Mouse (Mus musculus) fibroblast of lung, adult 2 months (primary cell): Measurements from ENCODE around the gene Igfn1.

ENCODE experiments used
- DNase-seq: peaks from one replicate; pipeline ENCODE4 v3.0.0-alpha.2; 2011; ENCODE audit warnings: low read depth

Gene Igfn1

DNA sequence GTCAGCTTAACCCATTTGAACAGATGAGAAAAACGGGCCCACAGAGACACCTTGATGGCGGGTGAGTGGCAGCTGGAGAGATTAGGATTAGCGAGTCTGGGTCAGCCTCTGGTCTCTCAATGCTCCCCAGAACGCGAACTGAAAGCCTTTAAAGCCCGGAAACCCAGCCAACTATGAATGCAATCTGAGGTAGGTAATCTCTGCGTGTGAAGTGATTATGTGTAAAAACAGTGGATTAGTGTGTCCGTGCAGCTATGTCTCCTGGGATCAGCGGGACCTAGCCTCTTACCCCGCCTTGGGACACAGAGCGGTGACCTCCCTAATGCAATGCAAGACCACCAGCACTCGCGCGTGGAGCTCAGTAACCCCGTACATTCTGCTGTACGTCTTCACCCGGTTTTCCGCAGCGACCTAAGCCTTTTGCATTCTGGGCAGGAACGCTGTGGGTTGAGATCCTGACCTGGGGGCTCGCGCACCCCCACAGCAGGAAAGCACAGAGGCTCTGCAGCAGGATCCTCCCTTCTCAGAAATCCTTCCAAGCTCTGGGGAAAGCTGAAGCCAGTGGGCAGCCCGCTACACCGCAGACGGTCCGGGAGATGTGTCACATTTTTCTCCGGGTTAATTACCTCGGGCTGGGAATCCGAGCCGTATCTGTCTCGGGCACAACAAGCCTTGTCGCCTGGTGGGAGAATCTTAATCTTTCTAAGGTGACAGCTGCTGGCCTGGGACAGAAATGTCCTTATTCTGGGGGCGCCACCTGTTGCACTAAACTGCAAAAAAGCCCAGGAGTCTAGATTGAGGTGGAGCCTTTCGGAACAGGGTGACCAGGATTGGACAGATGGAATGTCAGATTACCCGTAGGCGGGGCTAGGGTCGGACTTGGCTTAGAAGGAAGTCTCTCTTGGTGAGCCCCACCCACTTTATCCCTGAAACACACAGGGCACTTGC, 1.3 kb upstream of the Igfn1 start, which contains the start of gene Tmem9:
TSS of gene Tmem9 (plus strand) at position 940 of the 948 bp plus-strand sequence.
- DNase-seq, result peak; percentile 75

DNA sequence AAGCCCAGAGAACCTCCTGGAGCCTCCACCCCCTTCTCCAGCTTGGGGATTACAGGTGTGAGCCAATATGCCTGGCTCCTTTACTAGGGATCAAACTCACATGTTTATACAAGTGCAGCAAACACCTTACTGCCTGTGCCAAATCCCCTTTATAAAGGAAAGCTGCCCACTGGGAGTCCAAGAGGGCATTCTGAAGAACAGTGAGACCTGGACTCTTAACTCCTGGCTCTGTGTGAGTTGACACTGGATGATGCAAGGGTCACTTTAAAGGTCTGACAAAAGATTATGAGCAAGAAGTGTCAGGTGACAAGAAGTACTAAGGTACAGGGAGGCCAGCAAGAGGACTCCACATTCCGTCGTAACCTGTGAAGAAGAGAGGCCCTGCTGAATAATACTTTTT, 4.7 kb downstream of the Igfn1 start:
- no peak for DNase-seq

DNA sequence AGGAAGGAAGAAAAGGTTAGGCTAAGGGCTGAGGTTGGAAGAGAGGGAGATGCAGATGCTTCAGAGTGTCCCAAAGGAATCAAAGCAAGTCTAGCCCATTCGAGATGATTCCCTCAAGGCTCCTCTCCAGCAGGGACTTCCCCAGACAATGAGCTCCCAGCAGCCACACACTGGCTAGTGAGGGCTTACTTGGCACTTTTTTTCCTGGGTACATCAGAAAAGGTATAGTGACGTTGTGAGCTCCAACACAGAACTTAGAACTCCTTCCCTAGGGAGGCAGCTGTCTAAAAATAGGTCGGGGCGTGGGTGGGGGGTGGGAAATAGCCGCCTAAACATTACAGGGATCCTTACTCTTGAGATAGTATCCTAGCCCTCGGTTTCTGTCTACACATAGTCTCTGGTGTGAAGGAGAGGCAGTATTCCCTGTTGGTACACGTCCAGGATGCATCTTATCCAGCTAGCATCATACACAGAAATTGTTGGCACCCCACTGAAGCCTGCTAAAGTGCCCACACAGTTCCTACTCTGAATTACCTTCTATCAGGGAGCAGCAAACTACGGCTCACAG, 6.3 kb downstream of the Igfn1 start:
- no peak for DNase-seq

DNA sequence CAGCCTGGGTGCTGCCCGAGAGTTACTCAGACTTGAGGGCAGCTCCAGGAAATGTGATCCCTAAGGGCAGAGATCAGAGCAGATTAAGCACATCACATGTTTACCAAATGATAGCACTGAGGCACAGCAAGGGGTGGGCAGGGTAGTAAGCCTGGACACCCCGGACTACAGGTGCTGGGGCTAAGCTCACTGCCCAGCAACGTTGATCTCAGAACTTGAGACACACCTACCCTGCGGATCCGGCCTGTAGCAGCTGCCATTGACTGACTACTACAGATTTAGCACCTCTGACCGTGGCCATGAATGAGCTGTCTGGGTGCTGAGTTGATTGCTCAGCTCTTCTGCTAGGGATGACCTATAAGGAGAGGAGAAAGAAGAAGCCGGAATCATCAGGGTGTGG, 8.6 kb downstream of the Igfn1 start:
- no peak for DNase-seq

DNA sequence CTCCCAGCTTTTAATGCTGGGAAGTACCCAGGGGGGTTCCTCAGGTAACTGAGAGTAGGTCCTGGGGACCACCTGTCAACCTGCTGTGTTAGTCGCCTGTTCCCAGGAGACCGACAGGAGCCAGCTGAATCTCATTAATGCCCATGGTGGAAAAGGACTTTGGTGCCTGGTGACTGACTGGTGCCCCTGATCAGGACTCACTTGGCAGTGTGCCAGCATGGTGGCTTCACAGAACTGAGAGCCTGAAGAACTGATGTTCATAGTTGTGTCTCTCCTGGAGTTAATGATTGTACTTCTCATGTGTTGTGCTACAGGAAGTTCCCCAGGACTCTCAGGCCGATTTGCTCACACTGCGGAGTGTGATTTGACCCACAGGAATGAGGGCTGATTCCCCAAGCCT, 12.7 kb downstream of the Igfn1 start:
- no peak for DNase-seq

DNA sequence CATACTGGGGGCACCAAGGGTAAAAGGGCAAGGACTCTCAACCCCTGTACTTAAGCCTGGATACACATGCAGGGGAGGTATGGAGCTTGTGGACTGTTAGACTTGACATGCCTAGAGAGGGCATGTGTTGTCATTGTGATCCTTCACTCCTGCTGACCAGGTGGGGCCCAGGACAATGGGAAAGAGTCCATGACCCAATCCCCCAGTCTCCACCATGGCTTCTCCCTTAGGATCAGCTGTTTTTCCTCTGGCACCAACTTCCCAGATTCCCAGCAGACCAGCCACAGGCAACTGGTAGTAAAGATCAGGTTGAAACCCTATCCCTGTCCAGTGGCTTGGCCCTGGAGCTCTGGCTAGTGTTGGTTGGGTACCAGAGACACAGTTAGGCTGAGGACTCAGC, 16.3 kb downstream of the Igfn1 start:
- DNase-seq, result no peak

DNA sequence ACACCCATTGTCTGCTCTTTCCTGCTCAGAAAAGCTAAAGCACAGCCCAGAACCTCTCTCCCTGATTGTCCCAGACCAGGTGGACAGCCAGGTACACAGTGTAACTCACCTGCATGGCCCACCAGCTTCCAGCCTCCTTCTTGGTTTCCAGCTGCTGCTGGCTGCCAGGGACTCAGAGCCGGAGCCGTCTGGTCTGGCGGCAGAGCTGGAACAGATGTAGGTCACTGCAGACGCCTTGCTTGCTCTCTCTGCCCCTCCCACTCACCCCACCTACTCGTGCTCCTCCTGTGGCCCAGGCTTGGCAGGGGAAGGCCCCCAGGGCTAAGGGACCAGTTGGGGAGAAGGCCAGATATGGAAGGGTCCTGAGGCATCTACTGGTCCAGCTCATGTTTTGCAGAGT, 22.0 kb downstream of the Igfn1 start:
- DNase-seq, result no peak

DNA sequence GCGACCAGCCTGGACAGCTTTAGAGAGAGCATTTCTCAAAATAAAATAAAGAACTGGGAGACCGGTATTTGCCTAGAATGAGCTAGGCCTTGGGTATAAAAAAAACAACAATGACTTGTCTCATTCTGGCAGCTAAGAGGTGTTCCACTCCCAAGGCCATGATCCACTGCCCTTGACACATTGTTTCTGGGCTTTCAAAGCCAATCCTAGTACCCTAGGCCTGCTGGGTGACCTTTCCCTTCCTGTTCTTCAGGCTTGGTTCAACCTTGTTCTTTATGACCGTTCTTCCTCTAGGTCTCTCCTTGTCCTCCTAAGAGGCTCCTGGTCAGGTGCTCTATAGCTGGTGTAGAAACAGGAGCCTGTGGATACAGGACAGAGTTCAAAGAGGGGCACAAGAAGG, 33.6 kb downstream of the Igfn1 start:
- DNase-seq, result no peak

DNA sequence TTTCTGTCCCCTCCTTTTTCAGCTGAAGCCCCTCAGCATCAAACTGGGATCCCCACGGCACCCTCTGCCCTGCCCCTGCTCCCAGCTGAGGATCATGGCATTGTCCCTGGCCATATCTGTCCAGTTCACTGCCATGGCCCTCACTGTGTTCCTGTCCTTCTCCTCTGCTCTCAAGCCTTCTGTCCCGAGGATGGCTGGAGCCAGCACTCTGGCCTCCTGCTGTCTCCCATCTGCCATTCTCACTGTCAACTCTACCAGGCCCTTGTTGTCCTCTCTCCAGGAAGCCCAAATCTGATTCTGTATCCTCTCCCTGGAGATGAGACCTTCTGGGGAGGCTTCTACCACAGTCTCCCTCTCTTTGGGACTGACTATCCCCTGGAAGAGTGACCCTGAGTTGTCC, 35.7 kb downstream of the Igfn1 start:
- DNase-seq, result no peak

DNA sequence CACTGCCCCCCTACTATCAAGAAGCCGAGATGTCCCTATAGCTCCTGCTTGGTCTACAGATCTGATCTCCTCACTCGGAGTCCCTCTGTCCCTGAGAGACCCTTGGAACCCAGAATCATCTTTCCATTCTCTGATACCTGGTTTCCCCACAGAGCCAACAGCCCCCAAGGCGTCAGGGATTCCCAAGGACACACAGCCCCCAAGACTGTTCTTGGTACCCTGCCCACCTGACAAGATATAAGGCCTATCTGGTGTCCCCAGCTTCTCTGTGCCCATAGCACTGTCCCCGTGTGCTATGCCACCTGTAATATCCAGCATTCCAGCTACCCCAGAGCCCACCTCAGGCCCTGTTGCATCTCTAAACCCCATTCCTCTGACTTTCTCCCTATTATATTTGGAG, 38.4 kb downstream of the Igfn1 start:
- no peak for DNase-seq

DNA sequence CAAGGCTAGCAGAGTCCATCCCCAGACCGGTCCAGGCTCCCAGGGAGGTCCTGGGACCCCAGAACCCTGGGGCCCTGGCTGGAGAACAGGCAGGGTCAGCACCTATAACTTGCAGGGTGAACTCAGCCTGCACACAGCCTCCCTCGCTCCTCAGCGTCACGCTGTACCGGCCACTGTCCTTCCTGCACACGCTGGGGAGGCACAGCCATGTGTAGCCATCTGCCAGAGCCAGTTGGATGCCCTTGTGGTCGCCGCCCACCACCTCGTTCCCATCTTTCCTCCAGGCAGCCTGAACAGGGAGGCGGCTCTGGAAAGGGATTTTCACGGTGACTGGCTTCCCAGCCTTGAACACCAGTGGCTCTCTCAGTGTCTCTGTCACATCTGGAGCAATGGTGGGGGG, 41.6 kb downstream of the Igfn1 start:
- no peak for DNase-seq

DNA sequence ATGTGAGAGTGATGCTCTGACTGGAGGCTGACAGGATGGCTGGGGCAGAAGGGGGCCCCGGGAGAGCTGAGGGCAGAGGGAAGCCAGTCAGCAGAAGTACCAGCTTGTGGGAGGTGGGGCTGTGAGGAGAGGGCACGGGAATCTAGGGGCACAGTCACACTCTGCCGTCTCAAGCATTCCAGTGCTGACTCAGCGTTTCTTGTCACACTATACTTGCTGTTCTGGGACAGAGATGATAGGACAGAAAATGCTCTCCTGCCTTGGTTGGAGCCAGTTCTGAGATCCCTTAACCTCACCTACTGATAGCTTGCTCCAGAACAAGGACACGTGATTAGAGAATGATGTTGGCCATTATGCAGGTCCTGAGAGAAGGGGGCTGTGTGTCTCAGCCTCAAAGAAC, 43.0 kb downstream of the Igfn1 start:
- DNase-seq, result no peak

DNA sequence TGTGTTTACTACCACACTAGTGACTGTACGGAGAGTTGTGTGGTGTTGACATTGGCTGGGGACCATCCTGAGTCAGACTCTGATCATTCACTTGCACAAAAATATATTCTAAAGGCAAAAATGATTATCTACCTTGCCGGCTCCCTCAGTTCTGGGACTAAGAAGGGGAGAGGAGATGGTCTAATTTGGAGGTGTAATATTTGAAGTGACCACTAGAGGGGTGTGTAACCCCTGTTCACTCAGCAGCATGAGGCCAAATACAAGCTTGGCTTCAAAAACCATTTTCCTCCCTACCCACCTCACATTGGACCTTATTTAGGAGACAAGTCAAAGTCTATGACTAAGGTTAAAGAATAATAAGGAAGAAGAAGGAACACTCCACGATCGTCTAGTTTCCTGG, 47.7 kb downstream of the Igfn1 start:
- DNase-seq, result no peak

DNA sequence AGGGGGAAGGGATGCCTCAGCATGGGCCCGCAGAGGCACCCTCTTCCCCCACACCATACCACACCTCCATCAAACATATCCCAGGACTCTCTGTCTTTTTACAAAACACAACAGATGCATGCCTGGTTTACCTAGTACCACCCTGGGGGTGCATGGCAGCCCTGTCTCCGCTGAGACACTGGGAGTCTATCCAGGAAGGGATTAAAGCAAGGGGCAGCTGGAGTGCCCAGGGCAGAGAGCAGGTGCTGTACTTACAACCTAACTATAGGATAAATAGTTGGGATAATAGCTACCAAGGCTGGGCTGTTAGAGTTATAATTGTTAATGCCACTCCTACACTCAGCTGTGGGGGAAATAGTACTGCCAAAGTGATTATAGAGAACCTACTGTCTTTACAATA, 57.3 kb downstream of the Igfn1 start:
- DNase-seq, result no peak

DNA sequence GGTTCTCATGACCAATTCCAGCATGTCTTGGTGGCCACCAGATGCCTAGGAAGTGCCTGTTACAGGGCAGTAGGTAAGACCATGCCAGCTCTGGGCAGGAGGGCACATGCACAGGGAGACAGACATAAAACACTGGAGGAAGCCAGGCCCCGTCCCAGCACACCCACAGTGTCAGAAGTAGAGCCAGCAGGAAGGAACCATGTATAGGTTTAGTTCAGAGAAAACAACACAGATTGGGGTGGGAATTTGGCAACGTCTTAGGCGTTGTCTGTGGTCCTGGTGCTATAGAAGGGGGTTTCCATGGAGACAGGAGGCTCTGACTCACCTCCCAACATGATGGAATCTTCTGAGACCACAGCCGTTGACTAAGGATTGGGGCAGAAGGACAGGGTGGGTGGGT, 59.9 kb downstream of the Igfn1 start:
- DNase-seq, result no peak

DNA sequence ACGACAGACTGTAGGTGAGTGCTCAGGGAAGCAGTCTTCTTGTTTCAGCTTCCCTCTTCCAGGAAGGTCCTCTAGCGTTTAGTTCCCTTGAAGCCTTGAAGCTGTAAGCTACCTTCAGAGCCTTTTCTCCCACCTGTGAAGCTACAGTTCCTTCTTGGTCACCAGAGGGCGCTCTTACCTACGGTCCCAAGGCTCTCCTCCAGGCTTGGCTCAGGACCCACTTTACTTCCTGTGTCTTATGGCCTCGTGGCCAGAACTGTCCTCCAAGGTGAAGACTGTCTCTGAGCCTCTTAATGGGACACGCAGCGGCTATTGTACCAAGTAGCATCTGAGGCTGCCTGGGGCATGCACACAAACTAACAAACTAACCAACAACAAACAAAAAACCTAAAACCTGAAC, 60.4 kb downstream of the Igfn1 start:
- DNase-seq, result no peak

DNA sequence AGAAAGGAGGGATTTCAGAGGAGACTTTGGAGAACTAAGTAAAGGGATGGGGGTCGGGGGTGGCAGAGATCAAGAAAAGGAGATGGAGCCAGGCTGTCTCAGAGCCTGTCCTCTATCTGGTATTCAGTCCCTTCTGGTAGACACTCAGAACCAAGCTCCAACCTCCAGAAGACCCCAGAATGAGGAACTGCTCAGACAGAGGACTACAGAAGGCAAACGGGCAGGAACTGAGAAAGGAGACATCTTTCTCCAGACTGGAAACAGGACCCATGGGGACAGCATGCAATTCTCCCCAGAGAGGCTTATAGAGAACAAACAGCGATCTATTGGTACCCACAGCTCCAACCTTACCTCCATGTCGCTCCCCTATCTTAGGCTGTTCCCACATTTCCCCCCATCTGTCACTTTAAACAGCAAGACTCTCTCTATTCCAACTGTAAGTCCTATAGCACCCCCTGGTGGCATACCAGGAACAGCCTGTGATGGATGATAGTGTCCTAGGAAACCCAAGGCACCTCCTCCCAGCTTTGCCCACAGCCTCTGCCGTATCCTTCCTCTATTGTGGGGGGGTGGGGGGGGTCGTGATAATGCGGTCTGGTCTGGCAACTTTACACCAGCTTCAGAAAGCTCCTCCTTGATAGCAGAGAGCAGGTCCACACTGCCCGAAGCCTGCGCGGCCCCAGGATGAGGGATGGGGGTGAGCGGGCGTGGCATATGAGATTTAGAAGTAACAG, 61.4 kb downstream of the Igfn1 start:
- DNase-seq, result no peak

DNA sequence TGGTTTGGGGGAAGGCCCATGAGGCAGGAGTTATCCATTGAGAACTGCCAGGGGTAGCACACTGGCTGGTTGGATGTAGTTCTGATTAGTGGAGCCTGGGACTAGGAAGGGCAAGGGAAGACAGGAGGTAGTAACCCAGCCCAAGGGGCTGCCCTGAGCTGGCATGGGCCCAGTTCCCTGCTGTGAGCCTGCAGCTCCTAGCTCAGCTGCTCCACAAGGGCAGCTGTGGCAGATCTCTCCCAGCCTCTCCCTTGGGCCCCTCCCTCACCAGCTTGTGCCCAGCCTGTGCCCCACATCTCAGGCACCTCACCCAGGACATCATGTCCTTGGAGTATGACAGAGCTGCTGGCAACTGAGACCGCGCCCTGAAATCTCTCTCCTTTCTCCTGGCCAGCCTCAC, 62.4 kb downstream of the Igfn1 start:
- DNase-seq, result no peak

DNA sequence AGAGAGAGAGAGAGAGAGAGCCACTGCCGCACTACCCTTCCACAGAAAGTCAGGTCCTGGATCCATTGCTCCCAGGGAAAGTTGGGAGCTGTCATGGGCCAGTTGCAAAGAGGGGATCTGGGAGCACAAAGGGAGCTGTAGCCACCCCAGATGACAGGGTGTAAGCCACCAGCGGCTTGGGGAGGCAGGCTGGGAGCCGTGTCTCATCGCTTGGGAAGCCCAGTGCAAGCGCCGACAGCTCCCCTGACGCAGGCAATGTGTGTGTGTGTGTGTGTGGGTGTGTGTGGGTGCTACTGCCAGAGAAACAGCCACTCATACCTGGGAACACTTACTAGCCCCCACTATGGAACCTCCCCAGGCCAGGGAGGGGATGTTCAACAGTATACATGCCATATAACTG, 64.0 kb downstream of the Igfn1 start:
- DNase-seq, result no peak

DNA sequence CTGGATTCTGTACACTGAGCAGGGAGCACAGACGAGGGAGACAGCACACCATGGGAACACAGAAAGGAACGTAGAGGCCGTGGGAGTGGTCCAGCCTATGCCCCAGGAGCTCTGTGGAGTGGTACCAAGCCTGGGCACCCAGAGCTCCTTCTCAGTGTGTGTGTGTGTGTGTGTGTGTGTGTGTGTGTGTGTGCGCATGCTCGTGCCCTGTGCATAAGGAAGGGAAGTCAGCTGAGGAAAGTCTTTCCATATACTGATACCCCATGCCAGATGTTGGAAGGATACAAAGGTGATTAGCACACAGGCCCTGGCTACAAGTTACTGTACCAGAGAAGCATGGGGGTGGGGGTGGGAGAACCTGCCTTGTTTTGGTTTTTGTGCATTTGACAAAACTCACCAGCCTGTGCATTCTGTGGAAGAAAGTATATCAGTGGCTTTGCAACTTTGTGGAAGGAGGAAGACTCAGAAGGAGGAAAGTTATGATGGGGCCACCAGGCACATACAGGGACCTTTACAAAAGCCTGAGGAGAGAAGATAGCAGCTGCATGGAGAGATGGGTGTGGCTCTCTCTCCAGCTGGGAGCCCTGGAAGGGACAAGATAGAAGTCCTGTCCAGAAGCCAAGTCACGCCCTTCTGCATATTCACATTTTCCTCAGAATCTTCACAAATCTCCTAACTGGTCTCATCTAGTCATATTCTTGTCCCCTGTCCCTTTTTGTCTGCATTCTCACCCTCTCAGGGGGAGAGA, 64.7 kb downstream of the Igfn1 start:
- DNase-seq, result no peak

DNA sequence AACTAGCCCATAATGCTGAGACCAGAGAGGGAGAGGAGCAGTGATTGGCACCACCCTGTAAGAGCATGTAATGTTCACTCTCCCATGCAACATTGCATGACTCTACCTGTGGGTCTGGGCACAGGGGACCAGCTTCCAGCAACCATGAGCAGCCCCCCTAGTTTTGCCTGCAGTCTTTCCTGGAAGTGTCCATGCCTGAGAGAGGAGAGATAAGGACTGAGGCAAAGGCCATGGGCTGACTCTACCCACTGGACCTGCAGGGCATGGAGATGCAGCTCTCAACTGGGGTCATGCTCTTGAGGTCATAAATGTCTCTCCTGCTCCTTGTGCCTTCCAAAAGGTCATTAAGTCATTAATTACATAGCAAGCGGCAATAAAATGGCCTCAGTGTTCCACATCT, 70.1 kb downstream of the Igfn1 start:
- no peak for DNase-seq

DNA sequence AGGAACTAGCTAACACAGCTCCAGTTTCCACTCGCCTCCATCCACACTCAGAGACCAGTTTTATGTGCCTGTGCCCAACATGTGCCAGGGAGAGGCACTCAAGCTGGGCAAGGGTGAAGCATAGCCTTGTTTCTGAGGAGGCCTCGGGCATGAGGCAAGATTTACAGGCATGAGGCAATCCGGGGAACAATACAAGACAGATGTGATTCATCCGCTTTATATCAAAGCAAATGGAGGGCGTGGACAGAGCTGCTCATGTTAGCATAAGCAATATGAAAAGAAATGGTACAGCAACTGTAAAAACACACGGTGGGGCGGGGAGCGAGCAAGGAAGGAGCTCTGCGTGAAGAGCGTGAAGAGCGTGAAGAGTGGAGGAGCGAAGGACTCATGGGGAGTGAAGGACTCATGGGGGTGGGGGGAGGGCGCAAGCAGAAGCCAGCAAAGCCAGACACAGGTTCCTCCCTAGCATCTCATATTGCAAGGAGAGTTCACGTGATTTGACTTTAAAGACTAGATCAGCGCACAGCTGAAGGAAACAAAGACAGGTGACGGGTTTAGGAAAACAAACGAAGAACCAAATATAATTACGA, 72.3 kb downstream of the Igfn1 start:
- DNase-seq, result no peak
